Mouse (Mus musculus): Measurements from ENCODE around the gene Parpbp. TPM values are rescaled to one million over a fixed set of nuclear protein-coding genes. Genes with fewer than 3 reads are reported as not detected.

Parpbp gene
- polyA plus RNA-seq, 1 experiment from 2014 or later: 3.0 TPM

DNA sequence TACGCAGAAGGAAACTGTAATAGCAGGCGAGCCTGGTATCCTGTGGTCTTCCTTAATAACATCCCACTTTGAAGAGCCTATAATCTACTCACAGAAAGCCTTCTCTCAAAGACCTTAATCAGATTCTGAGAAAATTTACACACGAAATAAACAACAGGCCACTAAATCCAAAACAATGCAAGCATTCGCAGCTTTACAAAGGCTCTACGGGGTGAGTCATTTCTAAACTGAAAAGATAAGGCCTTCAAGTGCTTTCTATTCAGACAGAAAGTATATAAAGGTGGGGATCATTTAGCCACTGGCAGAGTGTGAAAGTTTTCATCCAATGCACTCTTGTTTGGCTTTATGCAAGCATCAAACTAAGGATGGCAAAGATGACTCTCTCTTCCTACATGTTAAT is 56.0 kb downstream of the Parpbp start, which contains the start of gene Pmch:
Pmch (plus strand) TSS at position 301 of the 400 bp plus-strand sequence.
- Histone ChIP-seq H3K27ac (no peak within 1 kb of the TSS), H3K9me3 (no peaks in the 10 kb centered on the region), H3K36me3 (no peaks in the 10 kb centered on the region), H3K9ac (no peak within 1 kb of the TSS), H3K4me1 (replicated peaks) (no peaks in the 10 kb centered on the region), H3K4me2 (no peak within 1 kb of the TSS), H3K27me3 (no peaks in the 10 kb centered on the region), H3K4me3 (no peak within 1 kb of the TSS)
- no peak for ATAC-seq (ENCODE audit: low FRiP score)
- WGBS: 61% methylated on average over 5 of the region's 5 CpGs

DNA sequence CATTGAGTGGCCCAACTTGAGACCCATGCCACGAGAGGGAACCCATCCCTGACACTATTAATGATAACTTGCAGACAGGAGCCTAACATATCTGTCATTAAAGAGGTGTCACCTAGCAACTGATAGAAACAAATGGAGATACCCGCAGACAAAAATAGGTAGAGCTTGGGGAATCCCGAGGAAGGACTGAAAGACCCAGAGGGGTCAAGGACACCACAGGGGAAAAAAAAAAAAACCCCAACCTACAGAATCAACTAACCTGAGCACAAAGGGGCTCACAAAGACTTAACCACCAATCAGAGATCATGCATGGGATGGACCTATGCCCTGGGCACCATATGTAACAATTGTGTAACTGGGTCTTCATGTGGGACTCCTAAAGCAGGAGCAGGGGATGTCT is 79.4 kb downstream of the Parpbp start:
- WGBS: 83% methylated on average over 3 of the region's 3 CpGs
- H3K4me2 ChIP-seq: no peak overlapping the region

GRCm38 (mm10) chr10:88064872-88065271 is 81.9 kb downstream of the Parpbp start:
- no peaks in the 10 kb centered on the region for H3K4me1 ChIP-seq (replicated peaks)
- no peaks in the 10 kb centered on the region for H3K9me3 ChIP-seq
- H3K27me3 ChIP-seq: no peaks in the 10 kb centered on the region
- no peaks in the 10 kb centered on the region for H3K36me3 ChIP-seq
- no peak overlapping the region for H3K4me3 ChIP-seq
- H3K4me2 ChIP-seq: no peak overlapping the region
- no peak for ATAC-seq (ENCODE audit: low FRiP score)
- 75% methylated on average over 2 of the region's 2 CpGs for WGBS
- H3K9ac ChIP-seq: no peak overlapping the region
- H3K27ac ChIP-seq: no peak overlapping the region

More for the DNA sequence above, 79.4 kb downstream of the Parpbp start:
- H3K9ac ChIP-seq: no peak overlapping the region
- no peaks in the 10 kb centered on the region for H3K27me3 ChIP-seq
- no peaks in the 10 kb centered on the region for H3K9me3 ChIP-seq
- ATAC-seq (ENCODE audit: low FRiP score): no peak
- H3K4me3 ChIP-seq: no peak overlapping the region
- no peak overlapping the region for H3K27ac ChIP-seq
- H3K4me1 ChIP-seq (replicated peaks): no peaks in the 10 kb centered on the region
- no peaks in the 10 kb centered on the region for H3K36me3 ChIP-seq

DNA sequence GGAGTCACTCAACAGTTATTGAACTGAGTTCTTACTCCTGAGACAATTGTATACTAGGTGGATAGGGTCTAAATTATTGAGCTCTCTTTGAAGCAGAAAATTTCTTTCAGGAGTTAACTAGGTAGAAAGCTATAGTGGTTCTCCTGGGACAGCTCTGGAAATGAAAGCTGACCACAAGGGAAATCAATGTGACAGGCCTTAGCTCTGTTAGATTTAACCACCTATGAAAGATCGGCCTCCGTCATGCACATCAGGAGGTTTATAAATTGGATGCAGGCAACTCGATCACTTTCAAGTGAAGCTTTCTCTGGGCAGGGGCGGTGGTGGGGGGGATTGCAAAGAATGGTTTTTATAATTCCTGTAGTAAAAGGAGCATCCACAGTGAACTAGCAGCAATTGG is 83.3 kb downstream of the Parpbp start:
- WGBS: 63% methylated on average over 4 of the region's 4 CpGs
- Histone ChIP-seq H3K27ac (no peak overlapping the region), H3K9me3 (no peaks in the 10 kb centered on the region), H3K27me3 (no peaks in the 10 kb centered on the region), H3K4me1 (replicated peaks) (no peaks in the 10 kb centered on the region), H3K36me3 (no peaks in the 10 kb centered on the region), H3K9ac (no peak overlapping the region), H3K4me3 (no peak overlapping the region), H3K4me2 (no peak overlapping the region)
- ATAC-seq (ENCODE audit: low FRiP score): no peak

DNA sequence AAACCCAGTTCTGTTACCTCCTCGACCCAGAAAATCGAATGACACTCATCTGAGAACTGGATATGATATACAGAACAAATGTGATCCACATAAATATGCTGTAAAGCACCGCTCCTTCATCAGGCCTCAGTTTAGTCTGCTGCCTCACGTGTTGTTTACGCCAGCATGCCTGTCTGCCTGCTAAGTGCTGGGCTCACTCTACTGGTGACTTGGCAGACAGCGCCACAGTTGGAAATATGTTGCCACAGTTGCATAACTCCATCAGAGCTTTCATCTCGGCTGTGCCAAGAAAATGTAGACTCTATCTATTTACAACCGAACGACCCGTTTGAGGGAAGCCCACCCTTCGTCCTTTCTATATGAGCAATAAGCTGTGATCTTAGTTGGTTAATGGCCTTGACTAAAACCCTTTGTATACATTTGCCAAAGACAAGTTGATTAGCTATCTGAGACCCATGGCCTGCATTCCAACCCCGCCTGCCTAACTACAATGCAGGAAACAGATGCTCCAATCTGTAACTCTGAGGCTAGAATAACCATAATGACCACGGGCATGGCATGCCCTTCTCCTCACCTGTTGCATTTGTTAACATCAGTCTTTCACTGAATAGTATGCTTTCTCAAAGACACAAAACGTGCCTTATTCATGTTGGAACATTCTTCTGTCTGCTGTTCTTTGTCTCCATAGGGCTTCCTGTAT is 89.6 kb downstream of the Parpbp start:
- H3K27me3 ChIP-seq: no peaks in the 10 kb centered on the region
- H3K27ac ChIP-seq: no peak overlapping the region
- WGBS: 87% methylated on average over 14 of the region's 14 CpGs
- H3K36me3 ChIP-seq: no peaks in the 10 kb centered on the region
- no peaks in the 10 kb centered on the region for H3K9me3 ChIP-seq
- no peak overlapping the region for H3K4me2 ChIP-seq
- no peaks in the 10 kb centered on the region for H3K4me1 ChIP-seq (replicated peaks)
- no peak overlapping the region for H3K4me3 ChIP-seq
- H3K9ac ChIP-seq: no peak overlapping the region
- no peak for ATAC-seq (ENCODE audit: low FRiP score)

DNA sequence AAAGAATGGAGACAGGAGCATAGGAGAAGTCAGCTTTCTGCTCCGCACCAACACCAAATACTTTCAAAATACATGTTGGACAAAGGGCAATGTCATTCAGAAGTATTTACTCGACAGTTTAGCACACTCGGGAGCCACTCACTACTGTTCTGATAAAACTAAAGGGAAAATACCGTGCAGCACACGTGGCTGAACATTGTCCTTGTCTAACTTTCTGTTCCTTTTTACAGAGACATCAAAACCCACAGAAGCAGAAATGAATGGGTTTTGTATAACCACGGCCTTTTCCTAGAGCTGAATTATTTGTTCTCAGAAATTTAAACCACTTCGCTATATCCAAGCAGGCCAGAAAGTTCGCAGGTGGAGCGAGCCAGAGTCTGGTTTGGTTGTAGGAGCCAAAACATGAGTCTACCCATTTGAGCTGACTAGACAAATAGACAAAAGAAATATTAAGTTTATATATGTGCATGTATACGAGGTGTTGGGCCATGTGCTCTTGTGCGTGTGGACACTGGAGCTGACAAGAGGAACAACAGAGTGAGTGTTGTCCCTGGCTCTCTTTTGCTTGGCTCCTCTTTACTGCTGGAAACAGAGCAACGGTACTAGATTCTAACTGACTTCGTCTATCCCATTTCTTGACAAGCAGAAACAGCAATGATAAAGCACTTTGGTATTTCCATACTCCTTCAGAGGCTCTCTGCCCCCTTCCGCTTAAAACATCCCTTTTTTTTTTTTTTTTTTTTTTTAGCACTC is 92.3 kb downstream of the Parpbp start:
- Histone ChIP-seq H3K4me1 (replicated peaks) (no peaks in the 10 kb centered on the region), H3K4me3 (no peak overlapping the region), H3K4me2 (no peak overlapping the region), H3K9me3 (no peaks in the 10 kb centered on the region), H3K9ac (no peak overlapping the region), H3K36me3 (no peaks in the 10 kb centered on the region), H3K27ac (no peak overlapping the region), H3K27me3 (no peaks in the 10 kb centered on the region)
- 89% methylated on average over 14 of the region's 14 CpGs for WGBS
- ATAC-seq (ENCODE audit: low FRiP score): no peak

GRCm38 (mm10) chr10:88046098-88046771 is 100.5 kb downstream of the Parpbp start:
- 52% methylated on average over 11 of the region's 11 CpGs for WGBS
- H3K36me3 ChIP-seq: no peaks in the 10 kb centered on the region
- no peaks in the 10 kb centered on the region for H3K4me1 ChIP-seq (replicated peaks)
- no peak overlapping the region for H3K4me2 ChIP-seq
- ATAC-seq (ENCODE audit: low FRiP score): no peak
- no peak overlapping the region for H3K4me3 ChIP-seq
- H3K9me3 ChIP-seq: no peaks in the 10 kb centered on the region
- H3K27me3 ChIP-seq: no peaks in the 10 kb centered on the region
- no peak overlapping the region for H3K27ac ChIP-seq
- no peak overlapping the region for H3K9ac ChIP-seq

- Histone ChIP-seq H3K4me3 (no peak overlapping the region), H3K4me2 (no peak overlapping the region), H3K4me1 (replicated peaks) (no peaks in the 10 kb centered on the region), H3K27me3 (no peaks in the 10 kb centered on the region), H3K9ac (no peak overlapping the region), H3K36me3 (no peaks in the 10 kb centered on the region), H3K27ac (no peak overlapping the region), H3K9me3 (no peaks in the 10 kb centered on the region)
- no peak for ATAC-seq (ENCODE audit: low FRiP score)
- WGBS: 80% methylated on average over 4 of the region's 4 CpGs
These were observed 102.4 kb downstream of the Parpbp start for GRCm38 (mm10) chr10:88044297-88044696.

Other genes starting within 250 kb of the Parpbp start
- 0.54 and 2.4 TPM in 2 replicates for gene Pmch, start 55.9 kb downstream of the Parpbp start, polyA plus RNA-seq (2015; fragmentation: Nextera tagmentation; extraction: Ambion mirVana)
- gene Nup37, start 51 bp upstream of the Parpbp start, polyA plus RNA-seq (2015; fragmentation: Nextera tagmentation; extraction: Ambion mirVana): 33.4 and 34.3 TPM in 2 replicates
- 42.0 and 46.2 TPM in 2 replicates for gene Washc3, start 54.2 kb upstream of the Parpbp start, polyA plus RNA-seq (2015; fragmentation: Nextera tagmentation; extraction: Ambion mirVana)
- 0.41 and 0.55 TPM in 2 replicates for gene Dram1, start 232.1 kb upstream of the Parpbp start, polyA plus RNA-seq (2015; fragmentation: Nextera tagmentation; extraction: Ambion mirVana)
- 13.8 and 15.9 TPM in 2 replicates for gene Gnptab, start 232.2 kb upstream of the Parpbp start, polyA plus RNA-seq (2015; fragmentation: Nextera tagmentation; extraction: Ambion mirVana)

Data from hindbrain, embryonic 13.5 days (tissue).